Mouse (Mus musculus): Measurements from ENCODE around the gene Asic2. TPM values are rescaled to one million over a fixed set of nuclear protein-coding genes. Genes with fewer than 3 reads are reported as not detected.

The Asic2 gene
- total and polyA plus RNA-seq, 2 experiments from 2014 or later, result 19.8 to 60.2 TPM

- Histone ChIP-seq H3K27me3 (ENCODE audit: insufficient read depth, low read length) (no peaks in the 10 kb centered on the region), H3K9me3 (ENCODE audit: low read length) (no peaks in the 10 kb centered on the region), H3K4me3 (ENCODE audit: low read depth, low read length) (no peak overlapping the region), H3K9ac (replicated peaks; ENCODE audit: low read length, poor library complexity, severe bottlenecking) (no peak overlapping the region), H3K36me3 (ENCODE audit: insufficient read depth, low read length) (no peaks in the 10 kb centered on the region), H3K4me2 (ENCODE audit: low read depth, low read length, poor library complexity, severe bottlenecking) (no peak overlapping the region), H3K27ac (ENCODE audit: low read depth, low read length) (no peak overlapping the region), H3K4me1 (ENCODE audit: insufficient read depth, low read length) (no peaks in the 10 kb centered on the region)
- 34% methylated on average over 2 of the region's 2 CpGs for WGBS
- DNase-seq (ENCODE audit: low spot score) (no peak), ATAC-seq (ENCODE audit: low FRiP score) (no peak)
- no peak for TF ChIP-seq CTCF (IDR thresholded peaks at IDR 0.05)
These were observed 287.7 kb downstream of the Asic2 start for GRCm38 (mm10) chr11:81680511-81680910.

DNA sequence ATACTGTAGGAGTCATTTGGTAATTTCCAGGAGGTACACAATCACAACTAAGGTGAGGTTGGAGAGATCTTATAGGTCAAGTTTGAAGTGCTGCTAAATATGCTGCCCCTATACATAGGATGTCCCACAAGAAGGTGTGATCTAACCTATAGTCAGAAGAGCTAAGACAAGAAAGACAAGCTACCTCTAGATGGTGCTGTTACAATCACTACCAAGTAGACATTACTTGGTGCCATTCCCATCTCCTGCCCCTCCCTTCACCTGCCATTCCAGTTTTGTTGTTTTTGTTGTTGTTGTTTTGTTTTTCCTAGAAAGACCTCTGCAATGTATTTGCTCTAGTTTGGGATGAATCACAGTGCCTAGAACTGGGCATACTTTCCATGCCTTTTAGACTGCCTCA lies 296.5 kb downstream of the Asic2 start:
- H3K27me3 ChIP-seq (ENCODE audit: insufficient read depth, low read length), result no peaks in the 10 kb centered on the region
- H3K4me1 ChIP-seq (ENCODE audit: insufficient read depth, low read length), result no peaks in the 10 kb centered on the region
- no peak overlapping the region for H3K4me2 ChIP-seq (ENCODE audit: low read depth, low read length, poor library complexity, severe bottlenecking)
- no peak overlapping the region for H3K4me3 ChIP-seq (ENCODE audit: low read depth, low read length)
- ATAC-seq (ENCODE audit: low FRiP score), result no peak
- no peak overlapping the region for H3K27ac ChIP-seq (ENCODE audit: low read depth, low read length)
- peak; percentile 44 for TF ChIP-seq CTCF (IDR thresholded peaks at IDR 0.05)
- H3K9ac ChIP-seq (replicated peaks; ENCODE audit: low read length, poor library complexity, severe bottlenecking), result no peak overlapping the region
- no peak for DNase-seq (ENCODE audit: low spot score)
- H3K36me3 ChIP-seq (ENCODE audit: insufficient read depth, low read length), result no peaks in the 10 kb centered on the region
- H3K9me3 ChIP-seq (ENCODE audit: low read length), result no peaks in the 10 kb centered on the region

GRCm38 (mm10) chr11:81670436-81670835 lies 297.8 kb downstream of the Asic2 start:
- no peak overlapping the region for H3K9ac ChIP-seq (replicated peaks; ENCODE audit: low read length, poor library complexity, severe bottlenecking)
- no peak for ATAC-seq (ENCODE audit: low FRiP score)
- TF ChIP-seq CTCF (IDR thresholded peaks at IDR 0.05), result no peak
- no peak overlapping the region for H3K4me3 ChIP-seq (ENCODE audit: low read depth, low read length)
- H3K27me3 ChIP-seq (ENCODE audit: insufficient read depth, low read length), result no peaks in the 10 kb centered on the region
- H3K4me1 ChIP-seq (ENCODE audit: insufficient read depth, low read length), result no peaks in the 10 kb centered on the region
- 79% methylated on average over 3 of the region's 3 CpGs for WGBS
- no peak overlapping the region for H3K4me2 ChIP-seq (ENCODE audit: low read depth, low read length, poor library complexity, severe bottlenecking)
- no peaks in the 10 kb centered on the region for H3K9me3 ChIP-seq (ENCODE audit: low read length)
- H3K27ac ChIP-seq (ENCODE audit: low read depth, low read length), result no peak overlapping the region
- DNase-seq (ENCODE audit: low spot score), result no peak
- no peaks in the 10 kb centered on the region for H3K36me3 ChIP-seq (ENCODE audit: insufficient read depth, low read length)

DNA sequence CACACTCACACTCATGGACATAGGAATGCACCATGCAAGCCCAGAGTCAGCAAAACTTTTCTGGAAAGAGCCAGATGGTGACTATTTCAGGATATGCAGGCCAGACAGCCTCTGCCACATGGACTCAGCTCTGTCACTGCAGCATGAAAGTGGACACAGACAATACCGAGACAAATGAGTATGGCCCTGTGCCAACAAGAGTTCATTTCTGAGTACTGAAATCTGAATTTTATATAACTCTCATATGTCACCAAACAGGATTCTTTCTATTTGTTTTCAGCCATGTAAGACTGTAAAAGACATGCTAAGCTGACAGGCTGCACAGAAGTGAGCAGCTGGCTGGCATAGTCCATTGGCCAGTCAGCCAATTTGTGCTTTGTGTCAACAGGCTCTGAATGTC lies 309.4 kb downstream of the Asic2 start:
- 50% methylated on average over 1 of the region's 1 CpGs for WGBS
- H3K27ac ChIP-seq (ENCODE audit: low read depth, low read length), result no peak overlapping the region
- no peaks in the 10 kb centered on the region for H3K36me3 ChIP-seq (ENCODE audit: insufficient read depth, low read length)
- ATAC-seq (ENCODE audit: low FRiP score), result no peak
- H3K9me3 ChIP-seq (ENCODE audit: low read length), result no peaks in the 10 kb centered on the region
- DNase-seq (ENCODE audit: low spot score), result peak; percentile 56
- H3K4me2 ChIP-seq (ENCODE audit: low read depth, low read length, poor library complexity, severe bottlenecking), result no peak overlapping the region
- no peaks in the 10 kb centered on the region for H3K27me3 ChIP-seq (ENCODE audit: insufficient read depth, low read length)
- no peak for TF ChIP-seq CTCF (IDR thresholded peaks at IDR 0.05)
- H3K4me3 ChIP-seq (ENCODE audit: low read depth, low read length), result no peak overlapping the region
- H3K9ac ChIP-seq (replicated peaks; ENCODE audit: low read length, poor library complexity, severe bottlenecking), result no peak overlapping the region
- H3K4me1 ChIP-seq (ENCODE audit: insufficient read depth, low read length), result no peaks in the 10 kb centered on the region

DNA sequence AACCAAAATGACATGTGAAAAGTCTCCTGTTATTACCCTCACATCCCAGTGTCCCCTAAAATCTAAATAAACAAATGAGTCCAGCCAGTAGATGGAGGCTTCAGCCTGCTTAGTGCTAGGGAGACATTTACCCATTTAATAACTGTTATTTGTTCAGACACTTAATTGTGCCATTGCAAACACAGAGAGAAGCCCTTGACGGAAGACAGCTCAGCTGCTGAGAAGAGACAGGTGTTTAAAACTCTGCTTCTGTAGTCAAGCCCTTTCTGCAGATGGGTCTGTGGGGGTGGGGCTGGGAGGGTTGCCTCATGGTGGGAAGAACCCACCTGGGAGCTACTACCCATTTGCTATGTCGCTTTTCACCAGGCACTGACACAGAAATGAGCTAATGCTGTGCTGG lies 311.1 kb downstream of the Asic2 start:
- Histone ChIP-seq H3K36me3 (ENCODE audit: insufficient read depth, low read length) (no peaks in the 10 kb centered on the region), H3K27ac (ENCODE audit: low read depth, low read length) (no peak overlapping the region), H3K9me3 (ENCODE audit: low read length) (no peaks in the 10 kb centered on the region), H3K4me3 (ENCODE audit: low read depth, low read length) (no peak overlapping the region), H3K4me2 (ENCODE audit: low read depth, low read length, poor library complexity, severe bottlenecking) (no peak overlapping the region), H3K9ac (replicated peaks; ENCODE audit: low read length, poor library complexity, severe bottlenecking) (no peak overlapping the region), H3K4me1 (ENCODE audit: insufficient read depth, low read length) (no peaks in the 10 kb centered on the region), H3K27me3 (ENCODE audit: insufficient read depth, low read length) (no peaks in the 10 kb centered on the region)
- WGBS, result 40% methylated on average over 2 of the region's 2 CpGs
- TF ChIP-seq CTCF (IDR thresholded peaks at IDR 0.05), result peak; percentile 46
- ATAC-seq (ENCODE audit: low FRiP score), result no peak
- no peak for DNase-seq (ENCODE audit: low spot score)

GRCm38 (mm10) chr11:81647828-81648227 lies 320.4 kb downstream of the Asic2 start:
- ATAC-seq (ENCODE audit: low FRiP score) (no peak), DNase-seq (ENCODE audit: low spot score) (no peak)
- Histone ChIP-seq H3K4me3 (ENCODE audit: low read depth, low read length) (no peak overlapping the region), H3K4me2 (ENCODE audit: low read depth, low read length, poor library complexity, severe bottlenecking) (no peak overlapping the region), H3K27me3 (ENCODE audit: insufficient read depth, low read length) (no peaks in the 10 kb centered on the region), H3K4me1 (ENCODE audit: insufficient read depth, low read length) (0 out of 2 replicates have a peak, but pooled peaks cover 6% of the 10 kb centered on the region), H3K27ac (ENCODE audit: low read depth, low read length) (no peak overlapping the region), H3K9ac (replicated peaks; ENCODE audit: low read length, poor library complexity, severe bottlenecking) (no peak overlapping the region), H3K9me3 (ENCODE audit: low read length) (no peaks in the 10 kb centered on the region), H3K36me3 (ENCODE audit: insufficient read depth, low read length) (no peaks in the 10 kb centered on the region)
- TF ChIP-seq CTCF (IDR thresholded peaks at IDR 0.05), result no peak
- WGBS, result 28% methylated on average over 4 of the region's 4 CpGs

Measured in midbrain, postnatal 0 days (tissue).